Mouse (Mus musculus): ENCODE data around the gene Vwa8. TPM values are rescaled to one million over a fixed set of nuclear protein-coding genes. Genes with fewer than 3 reads are reported as not detected.
"Not testable (repeated sequence)": the region's sequence is repeated elsewhere in the genome, so short reads cannot be mapped to it uniquely, and the experiment has no call there.

Vwa8 gene
- polyA plus RNA-seq, 1 experiment from 2014 or later, result 10.0 TPM

GRCm38 (mm10) chr14:79017710-79018109 is 168.9 kb downstream of the Vwa8 start:
- not testable (repeated sequence) for H3K4me2 ChIP-seq (replicated peaks); ATAC-seq (ENCODE audit: low FRiP score); H3K27me3 ChIP-seq; H3K27ac ChIP-seq; H3K9me3 ChIP-seq (replicated peaks); H3K9ac ChIP-seq; H3K4me1 ChIP-seq; H3K4me3 ChIP-seq; H3K36me3 ChIP-seq
- 79% methylated on average over 5 of the region's 5 CpGs for WGBS

GRCm38 (mm10) chr14:79018564-79018963 is 169.7 kb downstream of the Vwa8 start:
- Histone ChIP-seq H3K9me3 (replicated peaks) (no peaks in the 10 kb centered on the region), H3K27me3 (no peaks in the 10 kb centered on the region), H3K9ac (no peak overlapping the region), H3K4me1 (peaks cover 17% of the 10 kb centered on the region), H3K36me3 (no peaks in the 10 kb centered on the region), H3K4me2 (replicated peaks) (no peak overlapping the region), H3K4me3 (no peak overlapping the region), H3K27ac (no peak overlapping the region)
- no peak for ATAC-seq (ENCODE audit: low FRiP score)
- 89% methylated on average over 4 of the region's 4 CpGs for WGBS

DNA sequence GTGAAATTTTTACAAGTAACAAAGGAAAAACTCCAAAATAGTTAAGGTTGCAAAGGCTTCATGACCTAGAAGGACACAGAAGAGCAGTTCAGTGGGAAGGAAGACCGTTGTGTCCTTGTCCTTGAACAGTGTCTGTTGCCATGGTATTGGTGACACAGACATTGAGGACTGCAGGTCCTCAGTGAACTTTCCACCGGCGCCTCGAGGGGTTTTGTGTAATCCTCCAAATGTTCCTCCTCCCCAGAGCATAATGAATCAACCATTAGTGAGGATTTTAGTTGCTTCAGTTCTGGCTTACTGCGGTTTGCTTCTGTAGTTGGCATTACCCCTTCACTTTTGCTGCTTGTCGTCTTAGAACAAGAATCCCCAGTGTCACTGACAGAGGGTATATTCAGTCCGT is 172.9 kb downstream of the Vwa8 start:
- Histone ChIP-seq H3K36me3 (no peaks in the 10 kb centered on the region), H3K9ac (no peak overlapping the region), H3K27ac (no peak overlapping the region), H3K27me3 (no peaks in the 10 kb centered on the region), H3K9me3 (replicated peaks) (no peaks in the 10 kb centered on the region), H3K4me1 (peaks cover 17% of the 10 kb centered on the region), H3K4me3 (no peak overlapping the region), H3K4me2 (replicated peaks) (no peak overlapping the region)
- no peak for ATAC-seq (ENCODE audit: low FRiP score)
- 48% methylated on average over 7 of the region's 7 CpGs for WGBS

- ATAC-seq (ENCODE audit: low FRiP score), result no peak
- H3K4me3 ChIP-seq, result no peak overlapping the region
- no peak overlapping the region for H3K9ac ChIP-seq
- H3K4me2 ChIP-seq (replicated peaks), result no peak overlapping the region
- H3K27ac ChIP-seq, result no peak overlapping the region
- no peaks in the 10 kb centered on the region for H3K36me3 ChIP-seq
- no peaks in the 10 kb centered on the region for H3K9me3 ChIP-seq (replicated peaks)
- no peaks in the 10 kb centered on the region for H3K27me3 ChIP-seq
- 0 out of 2 replicates have a peak, but pooled peaks cover 4% of the 10 kb centered on the region for H3K4me1 ChIP-seq
- WGBS, result 80% methylated on average over 3 of the region's 3 CpGs
These were observed 180.2 kb downstream of the Vwa8 start for GRCm38 (mm10) chr14:79028996-79029575.

GRCm38 (mm10) chr14:79030715-79031114 is 181.9 kb downstream of the Vwa8 start:
- H3K9ac ChIP-seq, result no peak overlapping the region
- 0 out of 2 replicates have a peak, but pooled peaks cover 4% of the 10 kb centered on the region for H3K4me1 ChIP-seq
- no peaks in the 10 kb centered on the region for H3K27me3 ChIP-seq
- no peak overlapping the region for H3K4me2 ChIP-seq (replicated peaks)
- WGBS, result 93% methylated on average over 3 of the region's 3 CpGs
- no peak overlapping the region for H3K27ac ChIP-seq
- H3K4me3 ChIP-seq, result no peak overlapping the region
- no peaks in the 10 kb centered on the region for H3K36me3 ChIP-seq
- no peak for ATAC-seq (ENCODE audit: low FRiP score)
- H3K9me3 ChIP-seq (replicated peaks), result no peaks in the 10 kb centered on the region

GRCm38 (mm10) chr14:79031230-79031740 is 182.4 kb downstream of the Vwa8 start:
- no peak for ATAC-seq (ENCODE audit: low FRiP score)
- Histone ChIP-seq H3K4me1 (0 out of 2 replicates have a peak, but pooled peaks cover 4% of the 10 kb centered on the region), H3K9ac (no peak overlapping the region), H3K27me3 (no peaks in the 10 kb centered on the region), H3K27ac (no peak overlapping the region), H3K4me3 (no peak overlapping the region), H3K9me3 (replicated peaks) (no peaks in the 10 kb centered on the region), H3K36me3 (no peaks in the 10 kb centered on the region), H3K4me2 (replicated peaks) (no peak overlapping the region)
- WGBS, result 87% methylated on average over 8 of the region's 8 CpGs

- Histone ChIP-seq H3K4me2 (replicated peaks) (no peak overlapping the region), H3K9ac (no peak overlapping the region), H3K4me3 (no peak overlapping the region), H3K27me3 (no peaks in the 10 kb centered on the region), H3K27ac (no peak overlapping the region), H3K4me1 (0 out of 2 replicates have a peak, but pooled peaks cover 4% of the 10 kb centered on the region), H3K9me3 (replicated peaks) (no peaks in the 10 kb centered on the region), H3K36me3 (no peaks in the 10 kb centered on the region)
- 61% methylated on average over 6 of the region's 6 CpGs for WGBS
- ATAC-seq (ENCODE audit: low FRiP score), result no peak
These were observed 184.5 kb downstream of the Vwa8 start for GRCm38 (mm10) chr14:79033396-79033795.

GRCm38 (mm10) chr14:79034511-79034913 is 185.7 kb downstream of the Vwa8 start:
- ATAC-seq (ENCODE audit: low FRiP score), result no peak
- Histone ChIP-seq H3K27ac (no peak overlapping the region), H3K36me3 (no peaks in the 10 kb centered on the region)

GRCm38 (mm10) chr14:79035575-79035974 is 186.7 kb downstream of the Vwa8 start:
- Histone ChIP-seq H3K4me2 (replicated peaks) (no peak overlapping the region), H3K27ac (no peak overlapping the region)

More at GRCm38 (mm10) chr14:79034511-79034913, 185.7 kb downstream of the Vwa8 start:
- no peak overlapping the region for H3K9ac ChIP-seq
- no peaks in the 10 kb centered on the region for H3K9me3 ChIP-seq (replicated peaks)
- no peaks in the 10 kb centered on the region for H3K27me3 ChIP-seq
- H3K4me3 ChIP-seq, result no peak overlapping the region
- 70% methylated on average over 9 of the region's 9 CpGs for WGBS
- H3K4me2 ChIP-seq (replicated peaks), result no peak overlapping the region
- 0 out of 2 replicates have a peak, but pooled peaks cover 4% of the 10 kb centered on the region for H3K4me1 ChIP-seq

DNA sequence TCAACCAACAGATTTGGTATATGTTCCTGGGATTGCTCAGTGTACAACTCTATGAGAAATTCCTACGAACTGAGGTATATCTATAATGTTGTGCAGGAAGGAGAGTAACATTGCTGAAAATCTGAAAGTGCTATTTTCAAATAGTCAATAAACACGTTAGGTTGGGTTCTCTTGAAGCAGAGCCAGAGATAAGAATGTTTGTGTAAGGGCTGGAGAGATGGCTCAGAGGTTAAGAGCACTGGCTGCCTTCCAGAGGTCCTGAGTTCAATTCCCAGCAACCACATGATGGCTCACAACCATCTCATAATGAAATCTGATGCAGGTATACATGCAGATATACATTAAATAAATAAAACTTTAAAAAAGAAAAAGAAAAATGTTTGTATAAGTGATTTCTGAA is 198.3 kb downstream of the Vwa8 start:
- no peaks in the 10 kb centered on the region for H3K9me3 ChIP-seq (replicated peaks)
- H3K4me1 ChIP-seq, result no peaks in the 10 kb centered on the region
- no peaks in the 10 kb centered on the region for H3K36me3 ChIP-seq
- no peaks in the 10 kb centered on the region for H3K27me3 ChIP-seq
- no peak overlapping the region for H3K27ac ChIP-seq
- 86% methylated on average over 2 of the region's 2 CpGs for WGBS
- no peak overlapping the region for H3K4me3 ChIP-seq
- H3K4me2 ChIP-seq (replicated peaks), result no peak overlapping the region
- ATAC-seq (ENCODE audit: low FRiP score), result no peak
- no peak overlapping the region for H3K9ac ChIP-seq

More at GRCm38 (mm10) chr14:79035575-79035974, 186.7 kb downstream of the Vwa8 start:
- ATAC-seq (ENCODE audit: low FRiP score), result no peak
- Histone ChIP-seq H3K36me3 (no peaks in the 10 kb centered on the region), H3K4me1 (0 out of 2 replicates have a peak, but pooled peaks cover 4% of the 10 kb centered on the region), H3K4me3 (no peak overlapping the region), H3K9ac (no peak overlapping the region), H3K9me3 (replicated peaks) (no peaks in the 10 kb centered on the region), H3K27me3 (no peaks in the 10 kb centered on the region)
- WGBS, result 82% methylated on average over 9 of the region's 9 CpGs

DNA sequence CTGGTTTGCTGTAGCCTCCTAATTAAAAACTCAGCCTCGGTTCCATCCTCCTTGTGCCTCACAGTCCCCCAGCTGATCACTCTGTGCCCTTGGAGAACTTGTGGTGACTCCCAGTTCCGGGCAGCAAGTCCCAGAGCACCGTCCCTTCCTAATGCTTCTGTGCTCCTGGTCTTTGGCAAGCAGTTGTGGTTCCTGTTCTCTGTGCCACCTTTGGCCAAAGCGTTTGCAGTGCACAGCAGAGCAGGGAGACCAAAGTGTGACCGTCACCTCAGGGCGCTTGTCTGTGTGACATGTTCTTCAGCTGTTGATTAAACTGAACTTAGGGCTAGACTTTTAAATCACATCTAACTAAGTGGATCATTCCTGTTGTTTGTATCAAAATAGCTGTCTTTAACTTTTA is 199.1 kb downstream of the Vwa8 start:
- Histone ChIP-seq H3K9ac (no peak overlapping the region), H3K27me3 (no peaks in the 10 kb centered on the region), H3K9me3 (replicated peaks) (no peaks in the 10 kb centered on the region), H3K4me1 (no peaks in the 10 kb centered on the region), H3K27ac (no peak overlapping the region), H3K36me3 (no peaks in the 10 kb centered on the region), H3K4me3 (no peak overlapping the region), H3K4me2 (replicated peaks) (no peak overlapping the region)
- no peak for ATAC-seq (ENCODE audit: low FRiP score)
- 81% methylated on average over 6 of the region's 6 CpGs for WGBS

DNA sequence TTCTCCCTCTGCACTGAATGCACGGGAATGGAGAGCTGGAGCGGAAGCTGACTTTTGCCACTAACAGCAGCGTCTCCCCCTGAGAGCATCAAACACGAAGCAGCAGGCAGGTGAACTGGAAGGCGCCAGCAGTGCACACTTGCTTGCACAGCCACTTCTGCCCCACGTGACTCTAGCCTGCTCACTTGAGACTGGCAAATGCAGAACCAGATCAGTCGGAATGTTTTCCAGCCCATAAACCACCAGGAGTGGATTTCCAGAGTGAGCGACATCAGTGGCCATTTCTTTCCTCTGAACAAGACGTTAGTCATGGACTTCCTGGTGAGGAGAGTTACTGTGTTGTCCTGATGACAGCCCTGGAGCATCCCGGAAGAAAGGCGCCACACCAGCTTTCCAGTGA is 200.7 kb downstream of the Vwa8 start:
- no peaks in the 10 kb centered on the region for H3K4me1 ChIP-seq
- WGBS, result 78% methylated on average over 11 of the region's 11 CpGs
- H3K27ac ChIP-seq, result no peak overlapping the region
- no peaks in the 10 kb centered on the region for H3K27me3 ChIP-seq
- H3K9ac ChIP-seq, result no peak overlapping the region
- no peaks in the 10 kb centered on the region for H3K36me3 ChIP-seq
- H3K9me3 ChIP-seq (replicated peaks), result no peaks in the 10 kb centered on the region
- no peak overlapping the region for H3K4me2 ChIP-seq (replicated peaks)
- no peak overlapping the region for H3K4me3 ChIP-seq
- no peak for ATAC-seq (ENCODE audit: low FRiP score)

- Histone ChIP-seq H3K36me3 (no peaks in the 10 kb centered on the region), H3K9ac (no peak overlapping the region), H3K27ac (no peak overlapping the region), H3K4me3 (no peak overlapping the region), H3K4me1 (no peaks in the 10 kb centered on the region), H3K9me3 (replicated peaks) (no peaks in the 10 kb centered on the region), H3K4me2 (replicated peaks) (no peak overlapping the region), H3K27me3 (no peaks in the 10 kb centered on the region)
- ATAC-seq (ENCODE audit: low FRiP score), result no peak
- 89% methylated on average over 3 of the region's 3 CpGs for WGBS
These were observed 216.8 kb downstream of the Vwa8 start for GRCm38 (mm10) chr14:79065636-79066035.
